Mouse (Mus musculus): Measurements from ENCODE around the gene Morc4. TPM values are rescaled to one million over a fixed set of nuclear protein-coding genes. Genes with fewer than 3 reads are reported as not detected.

Gene Morc4
- total RNA-seq, 2 experiments from 2014 or later = 6.4 to 15.8 TPM

DNA sequence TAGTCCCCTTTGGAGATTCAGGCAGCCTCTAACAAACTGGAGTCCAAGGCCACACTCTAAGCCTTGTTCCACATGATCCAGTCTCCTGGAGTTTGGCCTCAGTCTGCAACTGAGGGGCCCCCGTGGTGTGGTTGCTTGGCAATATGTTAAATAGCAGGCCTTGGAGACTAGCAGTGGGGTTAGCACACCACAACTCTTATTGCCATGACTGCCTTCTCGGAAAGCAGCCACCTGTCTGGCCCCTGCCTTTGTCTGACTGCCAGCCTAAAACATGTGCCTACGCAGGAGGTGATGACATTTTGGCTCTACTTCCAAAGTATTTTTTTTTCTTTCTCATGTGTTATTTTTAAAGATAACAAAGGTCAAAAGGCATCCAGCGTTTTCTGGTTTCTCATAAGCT, 63.4 kb downstream of the Morc4 start:
- no peak for DNase-seq (ENCODE audit: low spot score in 2 of 2)

DNA sequence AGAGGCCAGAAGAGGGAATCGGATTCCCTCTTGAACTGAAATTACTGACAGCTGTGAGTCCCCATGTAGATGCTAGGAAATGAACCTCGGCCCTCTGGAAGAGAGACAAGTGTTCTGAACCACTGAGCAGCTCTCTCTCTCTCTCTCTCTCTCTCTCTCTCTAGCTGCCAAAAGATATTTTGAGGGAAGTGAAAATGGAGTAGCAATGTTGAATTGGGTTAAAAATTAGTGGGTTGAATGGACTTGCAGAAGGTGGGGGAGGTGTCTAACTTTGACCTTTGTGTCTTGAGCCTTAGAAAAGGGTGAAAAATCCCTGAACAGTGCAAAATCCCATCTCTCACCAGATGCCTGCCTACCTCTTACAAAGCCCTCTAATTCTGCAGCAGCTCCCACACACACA, 64.1 kb downstream of the Morc4 start:
- no peak for DNase-seq (ENCODE audit: low spot score in 2 of 2)

DNA sequence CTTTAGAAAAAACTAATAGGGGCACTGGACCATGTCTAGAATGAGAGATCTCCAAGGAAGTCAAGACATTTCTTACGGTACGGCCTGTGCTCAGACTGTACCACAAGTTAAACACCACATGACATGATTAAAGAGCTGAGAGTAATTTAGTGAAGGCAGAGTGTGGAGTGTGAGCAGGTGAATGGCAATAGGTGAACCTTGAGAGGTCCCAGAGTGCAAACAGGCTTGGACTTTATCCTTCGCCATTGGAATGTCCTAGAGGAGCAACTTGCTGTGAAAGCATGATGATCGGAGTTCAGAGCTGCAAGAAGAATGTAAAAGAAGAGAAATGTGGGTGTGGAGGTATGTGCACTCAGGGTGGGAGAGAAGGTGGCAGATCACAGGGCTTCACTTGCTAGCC, 65.6 kb downstream of the Morc4 start:
- DNase-seq (ENCODE audit: low spot score in 2 of 2) = no peak

DNA sequence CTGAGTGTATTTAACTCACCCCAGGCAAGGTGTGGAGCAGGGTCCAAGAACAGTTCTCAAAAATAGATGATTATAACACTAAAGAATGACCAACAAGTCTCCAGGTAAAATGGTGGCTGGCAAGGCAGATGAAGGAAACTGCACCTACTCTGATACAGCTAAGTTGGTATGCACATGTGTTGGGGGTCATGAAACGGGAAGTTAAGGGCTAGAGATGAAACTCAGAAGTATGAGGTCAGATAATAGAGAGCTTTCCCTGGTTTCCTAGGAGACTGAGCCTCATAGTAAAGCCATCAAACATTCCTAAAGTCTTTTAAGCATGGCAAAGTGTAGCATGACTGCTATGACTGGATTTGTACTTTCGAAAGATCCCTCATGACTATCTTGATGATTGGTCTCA, 68.4 kb downstream of the Morc4 start:
- DNase-seq (ENCODE audit: low spot score in 2 of 2) = no peak

DNA sequence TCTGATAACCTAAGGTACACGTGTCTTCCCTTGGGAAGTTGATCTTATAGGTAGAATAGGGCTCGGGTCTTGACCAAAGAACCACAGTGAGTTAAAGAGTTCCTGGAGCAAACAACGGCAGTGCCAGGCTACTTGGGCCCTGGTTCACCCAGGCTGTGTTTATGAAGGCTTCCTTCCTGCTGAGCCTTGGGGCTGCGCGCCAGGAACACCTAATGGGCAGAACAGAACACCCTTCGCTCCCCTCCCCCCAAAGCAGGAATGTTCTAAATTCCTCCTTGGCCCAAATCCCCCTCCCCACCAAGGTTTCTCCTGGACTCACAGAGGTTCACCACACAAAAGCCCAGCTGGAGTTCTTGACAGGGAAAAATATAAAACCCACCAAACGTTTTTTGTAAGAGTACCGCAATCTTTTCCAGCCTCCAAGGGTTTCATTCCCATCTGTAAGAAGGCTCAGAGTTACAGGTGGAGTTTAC, 71.0 kb downstream of the Morc4 start, which contains the start of gene Cldn2:
Cldn2 (plus strand) TSS at position 423 of the 473 bp plus-strand sequence.
- no peak for DNase-seq (ENCODE audit: low spot score in 2 of 2)

DNA sequence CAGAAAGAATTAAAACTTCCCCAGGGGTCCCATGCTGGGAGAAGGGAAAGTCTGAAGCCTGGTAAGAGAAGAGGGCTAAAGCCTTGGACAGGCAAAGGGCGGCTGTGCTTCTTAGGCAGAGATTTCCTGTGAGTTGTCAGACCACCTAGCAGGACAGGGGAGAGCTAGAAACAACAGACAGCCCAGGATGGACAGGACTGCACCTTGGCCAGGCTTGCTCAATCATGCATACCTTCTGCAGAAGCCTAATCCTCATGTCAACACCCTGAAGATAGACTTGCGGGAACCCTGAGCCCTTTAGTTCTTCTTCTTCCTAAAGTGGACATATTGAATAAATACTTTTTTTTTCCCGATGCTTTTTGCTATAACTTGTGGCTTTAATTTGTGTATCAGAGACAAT, 71.5 kb downstream of the Morc4 start:
- no peak for DNase-seq (ENCODE audit: low spot score in 2 of 2)

DNA sequence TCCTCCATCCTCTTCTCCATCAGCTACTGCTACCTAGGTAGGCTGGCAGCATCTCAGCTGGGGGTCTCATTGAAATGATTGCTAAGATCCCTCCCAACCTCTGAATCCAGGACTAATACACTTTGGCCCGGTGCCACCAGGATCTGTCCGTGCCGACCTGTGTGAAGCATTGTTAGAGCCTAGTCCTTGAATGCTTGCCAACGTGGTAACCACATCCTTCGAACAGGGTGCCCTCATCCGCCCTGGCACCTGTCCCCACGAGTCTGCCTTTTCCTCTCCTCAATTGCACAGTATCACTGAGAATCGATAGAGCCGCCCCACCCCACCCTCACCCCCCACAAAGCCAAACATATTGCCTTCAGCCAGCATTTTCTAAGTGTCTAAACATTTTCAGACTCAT, 73.6 kb downstream of the Morc4 start:
- DNase-seq (ENCODE audit: low spot score in 2 of 2) = no peak

DNA sequence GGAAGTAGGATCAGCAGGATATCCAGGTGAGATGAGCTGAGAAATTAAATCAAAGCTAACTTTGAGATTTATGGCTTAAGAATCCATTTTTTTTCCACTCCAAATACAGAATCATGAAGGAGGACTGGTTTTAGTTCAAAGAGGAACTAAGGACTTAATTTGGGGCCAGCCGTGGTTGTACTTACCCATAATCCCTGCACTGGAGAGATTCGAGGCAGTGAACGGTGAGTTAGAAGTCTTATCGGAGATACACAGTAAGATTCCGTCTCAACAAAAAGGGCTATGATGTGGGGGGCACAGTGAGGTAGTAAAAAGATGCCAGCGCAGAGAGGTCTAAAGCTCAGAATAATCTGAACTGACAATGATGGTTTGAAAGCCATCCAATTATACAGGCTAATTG, 75.4 kb downstream of the Morc4 start:
- DNase-seq (ENCODE audit: low spot score in 2 of 2) = no peak

DNA sequence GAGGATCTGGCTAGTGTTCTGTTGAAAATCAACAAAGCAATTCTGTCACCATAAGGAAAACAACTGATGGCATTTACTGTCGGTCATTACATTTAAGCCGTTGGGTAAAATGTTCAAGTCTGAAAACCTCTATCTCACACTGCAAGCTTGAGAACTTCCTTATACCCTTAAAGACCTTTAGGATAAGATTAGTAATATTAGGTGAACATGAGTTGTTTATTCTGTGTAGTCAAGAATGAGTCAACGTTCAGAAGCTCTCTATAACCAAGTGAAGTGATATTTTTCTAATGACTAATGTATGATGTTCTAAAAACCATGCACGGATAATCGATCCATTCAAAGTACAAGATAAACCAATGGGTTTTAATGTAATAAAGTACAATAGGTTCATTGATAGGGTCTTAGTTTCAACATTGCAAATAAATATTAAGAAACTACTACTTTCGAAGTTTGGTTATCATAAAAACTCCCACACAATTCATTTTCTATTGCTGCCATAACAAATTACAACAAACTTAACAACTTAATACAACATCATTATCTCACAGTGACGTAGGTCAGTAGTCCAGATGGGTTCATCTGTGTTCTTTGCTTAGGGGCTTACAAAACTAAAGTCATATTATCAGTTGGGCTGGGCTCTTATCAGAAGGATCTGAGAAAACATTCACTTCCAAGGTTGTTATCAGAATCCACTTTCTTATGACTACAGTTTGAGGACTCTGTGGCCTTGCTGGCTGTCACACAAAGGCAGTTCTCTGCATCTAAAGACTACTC, 77.2 kb downstream of the Morc4 start:
- DNase-seq (ENCODE audit: low spot score in 2 of 2) = no peak

DNA sequence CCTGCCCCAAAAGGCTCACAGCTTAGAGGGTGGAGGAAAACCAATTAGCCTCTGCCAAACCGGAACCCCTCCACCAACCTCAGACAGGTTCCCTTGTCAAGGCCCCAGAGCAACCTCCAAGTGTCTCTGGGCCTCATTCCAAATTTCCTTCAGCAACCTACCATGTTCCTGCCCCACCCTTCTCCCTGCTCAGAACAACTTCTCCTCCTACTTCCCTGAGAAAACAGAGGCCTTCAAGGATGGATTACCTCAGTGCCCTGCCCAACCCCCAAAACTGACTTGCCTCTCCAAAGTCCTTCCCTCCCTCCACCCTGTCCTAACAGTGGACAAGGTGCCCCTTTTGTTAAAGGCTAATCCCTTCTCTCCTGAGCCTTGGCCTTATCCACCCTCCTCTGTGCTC, 85.7 kb downstream of the Morc4 start:
- no peak for DNase-seq (ENCODE audit: low spot score in 2 of 2)

DNA sequence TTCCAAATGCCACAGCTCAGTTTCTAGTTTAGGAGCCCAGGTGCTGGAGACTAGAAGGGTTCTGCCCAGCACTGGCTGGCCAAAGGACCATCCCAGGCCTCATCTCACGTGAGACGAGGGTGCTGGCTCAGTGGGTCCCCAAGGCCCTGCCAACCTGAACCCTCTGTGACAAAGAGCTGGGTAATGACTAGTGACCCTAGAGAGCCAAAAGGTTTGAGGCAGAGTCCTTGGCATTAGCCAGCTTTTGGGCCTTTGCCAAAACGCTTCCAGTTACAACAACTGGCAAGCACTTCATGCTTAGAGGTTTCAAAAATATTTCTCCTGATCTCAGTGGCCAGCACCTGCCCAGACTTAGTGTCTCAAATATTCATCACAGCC, 88.4 kb downstream of the Morc4 start:
- DNase-seq (ENCODE audit: low spot score in 2 of 2) = peak; percentile 34 to 56

DNA sequence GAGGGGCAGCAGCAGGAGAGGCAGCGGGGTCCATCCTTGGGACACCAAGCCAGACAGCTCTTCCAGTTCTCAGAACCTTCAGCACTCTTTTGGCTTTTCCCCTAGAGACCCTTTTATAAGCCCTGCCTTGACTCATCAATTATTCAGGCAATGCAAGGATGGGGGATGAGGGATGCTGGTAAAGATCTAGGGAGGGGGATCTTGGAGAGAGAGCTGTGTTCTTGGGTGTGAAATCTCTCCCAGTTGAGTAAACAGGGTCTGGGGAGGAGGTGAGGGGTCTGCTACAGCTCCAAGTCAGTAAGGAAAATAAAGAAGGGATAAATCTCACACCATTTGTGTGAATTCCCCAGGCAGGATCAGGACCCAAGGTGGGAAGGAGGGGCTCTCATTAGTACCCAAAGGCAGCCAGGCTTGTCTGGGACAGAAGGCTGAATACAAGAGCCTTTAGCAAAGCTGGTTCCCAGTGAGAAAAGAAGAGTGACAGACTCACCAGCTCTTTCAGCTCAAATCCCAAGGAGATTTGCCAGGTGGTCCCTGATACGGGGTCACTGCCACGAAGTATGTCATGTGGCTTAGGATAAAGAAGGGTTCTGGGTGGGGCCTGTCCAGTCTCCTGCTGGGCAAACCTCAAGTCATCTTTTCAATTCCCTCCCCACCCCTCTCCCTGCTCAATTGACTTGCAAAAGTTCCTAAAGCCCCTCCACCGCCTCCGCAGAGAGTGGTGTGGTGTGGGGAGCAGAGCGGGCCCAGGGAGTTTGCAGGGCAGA, 89.0 kb downstream of the Morc4 start, which contains the start of gene Ripply1:
Ripply1 (minus strand) TSS at position 76 of the 767 bp plus-strand sequence.
- no peak for DNase-seq (ENCODE audit: low spot score in 2 of 2)

DNA sequence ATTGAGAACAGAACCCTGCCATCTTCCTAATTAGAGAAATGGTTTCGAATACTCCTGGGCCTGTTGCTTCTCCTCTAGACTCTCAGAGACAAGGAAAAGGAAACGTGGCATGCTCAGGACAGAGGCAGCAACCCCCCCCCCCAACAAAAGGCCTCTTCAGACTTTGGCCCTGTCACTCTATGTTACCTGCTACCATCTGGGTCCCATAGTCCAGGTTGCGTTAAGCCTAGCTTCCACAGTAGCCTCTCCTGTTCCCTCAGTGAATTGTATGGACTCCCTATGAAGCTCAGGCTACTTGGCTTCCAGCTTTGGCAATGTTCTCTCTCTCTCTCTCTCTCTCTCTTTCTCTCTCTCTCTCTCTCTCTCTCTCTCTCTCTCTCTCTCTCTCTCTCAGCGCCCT, 89.9 kb downstream of the Morc4 start:
- no peak for DNase-seq (ENCODE audit: low spot score in 2 of 2)

DNA sequence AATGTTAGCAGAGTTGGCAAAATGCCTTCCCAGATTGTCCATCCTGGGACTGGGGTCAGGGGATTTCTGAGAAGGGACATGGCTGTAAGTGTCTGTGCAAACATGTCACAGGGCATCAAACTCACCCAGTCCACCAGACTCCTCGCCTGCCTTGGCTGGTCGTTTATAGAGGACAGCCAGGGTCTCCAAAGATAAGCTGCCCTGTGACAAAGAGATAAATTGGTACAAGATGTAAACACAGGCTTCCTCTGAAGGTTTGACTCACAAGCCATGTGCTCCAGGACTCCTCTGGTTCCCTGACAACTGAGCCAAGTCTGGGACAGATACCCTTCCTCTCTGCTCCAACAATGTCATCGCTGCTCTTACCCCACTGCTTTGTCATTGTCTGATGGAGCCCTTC, 90.5 kb downstream of the Morc4 start:
- no peak for DNase-seq (ENCODE audit: low spot score in 2 of 2)

DNA sequence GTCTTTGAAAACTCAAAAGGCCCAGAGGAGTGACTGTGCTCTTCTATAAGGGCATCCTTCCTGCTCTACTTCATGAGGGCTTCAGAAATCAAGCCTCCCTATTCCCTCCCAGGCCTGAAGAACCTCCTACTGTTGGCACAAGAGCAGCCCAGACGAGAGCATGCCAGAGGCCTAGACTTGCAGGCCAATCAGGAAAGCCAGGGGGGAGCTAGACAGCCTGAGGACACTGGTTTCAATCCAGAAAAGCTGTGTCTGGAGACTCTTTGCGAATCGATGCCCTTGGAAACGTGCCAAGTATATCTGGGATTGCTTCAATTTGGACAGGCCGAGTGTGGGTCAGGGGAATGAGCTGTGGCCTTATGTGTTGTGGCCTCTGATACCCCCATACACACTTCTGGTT, 92.1 kb downstream of the Morc4 start:
- DNase-seq (ENCODE audit: low spot score in 2 of 2) = no peak

DNA sequence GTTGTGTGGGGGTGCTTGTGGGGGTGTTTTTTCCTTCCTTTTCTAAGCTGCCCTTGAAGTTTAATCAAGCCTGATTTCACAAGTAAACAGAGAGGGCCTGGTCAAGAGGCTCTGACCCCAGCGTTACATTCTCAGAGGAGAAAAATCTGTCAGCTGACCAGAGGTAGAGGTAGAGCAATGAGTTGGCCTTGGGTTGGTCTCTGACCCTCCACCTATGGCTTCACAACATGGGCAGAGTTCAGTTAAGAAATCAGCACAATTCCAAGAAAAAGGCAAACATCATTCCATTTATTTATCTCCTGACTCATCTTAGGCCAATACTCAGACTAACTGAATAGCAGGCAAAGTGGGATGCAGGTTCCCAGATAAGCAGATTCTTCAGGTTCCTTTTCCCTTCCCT, 92.6 kb downstream of the Morc4 start:
- no peak for DNase-seq (ENCODE audit: low spot score in 2 of 2)

DNA sequence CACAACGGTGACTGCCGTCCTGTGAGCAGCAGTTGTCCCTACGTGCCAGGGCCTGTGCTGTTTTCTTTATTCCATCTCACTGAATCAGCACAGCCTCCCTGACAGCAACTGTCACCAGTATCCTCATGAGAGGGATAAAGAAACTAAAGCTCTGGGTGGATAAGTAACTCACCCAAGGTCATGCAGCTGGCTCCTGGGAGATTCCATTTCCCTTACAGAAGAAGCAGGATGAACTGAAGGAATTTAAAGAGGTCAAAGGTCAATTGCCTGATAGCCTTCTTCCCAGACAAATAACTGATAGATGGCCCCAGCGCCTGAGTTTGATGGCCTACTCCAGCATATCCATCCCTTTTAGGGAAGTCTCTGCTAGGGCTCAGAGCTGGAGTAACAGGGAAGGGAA, 94.1 kb downstream of the Morc4 start:
- no peak for DNase-seq (ENCODE audit: low spot score in 2 of 2)

DNA sequence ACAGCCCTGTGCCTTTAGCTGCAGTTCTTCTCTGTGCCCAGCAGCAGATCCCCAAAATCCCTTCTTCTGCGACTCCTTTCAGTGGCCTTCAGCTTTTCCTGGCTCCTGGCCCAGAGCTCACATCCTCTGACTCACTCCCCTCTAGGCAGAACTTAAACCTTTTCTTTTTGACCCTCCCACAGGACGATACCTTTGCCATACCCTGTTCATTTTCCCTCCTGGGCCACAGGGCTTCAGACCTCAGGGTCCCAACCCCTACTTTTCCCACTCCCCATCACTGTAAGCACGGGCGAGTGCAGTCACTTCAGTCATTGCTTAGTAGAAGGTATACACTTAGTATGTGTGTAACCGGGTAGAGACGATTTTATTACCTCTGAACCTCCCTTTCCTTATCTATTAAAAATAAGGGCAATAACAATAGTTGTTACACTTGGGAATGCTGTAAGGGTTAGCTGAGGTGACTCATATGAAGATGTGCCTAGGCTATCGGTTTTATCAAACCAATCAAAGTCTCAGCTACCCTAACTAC, 96.3 kb downstream of the Morc4 start:
- DNase-seq (ENCODE audit: low spot score in 2 of 2) = peak in 1 of 2 experiments; percentile 22

DNA sequence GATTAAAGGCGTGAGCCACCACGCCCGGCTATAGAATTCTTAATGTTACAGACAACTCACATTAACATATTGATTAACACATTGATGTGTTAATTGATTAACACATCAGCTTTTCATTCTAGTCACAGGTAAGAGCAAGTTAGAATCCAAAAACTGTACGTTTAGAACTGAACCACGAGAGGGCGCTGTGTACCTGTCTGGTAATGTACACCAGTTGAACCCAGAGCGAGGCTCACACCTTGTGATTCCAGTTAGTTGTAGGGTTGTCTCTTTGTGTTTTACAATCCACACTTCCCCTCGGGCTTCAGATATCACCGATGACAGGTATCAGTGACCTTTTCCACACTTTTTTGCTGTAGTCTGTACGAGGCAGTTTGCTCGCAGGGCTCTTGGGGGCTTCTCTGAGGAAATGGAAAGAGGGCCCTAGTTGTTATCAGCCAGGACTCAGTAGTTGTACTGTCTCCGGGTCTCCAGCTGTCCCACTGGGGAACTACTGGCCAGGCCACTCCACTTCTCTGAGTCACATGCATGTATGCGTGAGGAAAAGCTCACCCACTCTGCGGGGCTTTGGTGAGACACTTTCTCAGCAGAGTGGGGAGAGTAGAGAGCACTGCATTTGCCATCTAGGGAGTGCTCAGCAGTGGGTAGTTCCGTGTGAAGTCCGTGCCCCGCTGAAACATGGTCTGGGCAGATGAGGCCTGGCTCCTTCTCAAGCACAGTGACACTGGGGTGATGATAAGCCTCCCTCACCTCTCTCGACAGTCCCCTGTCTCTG, 97.0 kb downstream of the Morc4 start:
- peak; percentile 51 for DNase-seq (ENCODE audit: low spot score in 2 of 2)

Measured in adrenal gland, adult 18-20 months (tissue).